Mouse (Mus musculus) layer of hippocampus, postnatal 14 days (tissue): ENCODE results near the gene Ip6k3. TPM values are rescaled to one million over a fixed set of nuclear protein-coding genes. Genes with fewer than 3 reads are reported as not detected.

ENCODE experiments used
- DNase-seq, 2 experiments: peaks; one replicate each; pipeline ENCODE4 v3.0.0; 2021 to 2022; ENCODE audit warnings: low spot score in 2 of 2, mixed read lengths in 1 of 2
- total RNA-seq, 2 experiments: library from RNA; stranded (reverse); gene quantifications; 2 replicates each; pipeline ENCODE4 v1.2.3; 2021

The Ip6k3 gene
- total RNA-seq, 2 experiments from 2014 or later: 0.36 TPM; not detected in 1

DNA sequence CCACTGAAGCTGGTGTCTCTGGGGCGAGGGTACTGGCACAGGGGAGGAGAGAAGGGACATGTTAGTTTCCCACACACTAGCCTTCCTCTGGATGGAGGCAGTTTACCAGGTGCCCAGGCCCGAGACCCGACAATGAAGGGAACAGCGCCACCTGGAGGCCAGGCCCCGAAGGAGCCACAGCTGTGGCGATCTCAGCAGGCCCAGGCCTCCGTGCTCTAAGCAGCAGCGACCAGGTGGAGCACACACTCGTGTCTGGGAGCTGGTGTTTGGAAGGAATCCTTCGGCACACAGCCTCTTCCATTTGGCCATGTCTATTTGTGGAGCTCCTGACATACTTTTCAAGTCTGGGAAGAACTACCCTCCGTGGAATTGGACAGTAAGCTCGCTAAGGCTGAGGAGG, 42.4 kb downstream of the Ip6k3 start:
- peak in 1 of 2 experiments; percentile 60 for DNase-seq

DNA sequence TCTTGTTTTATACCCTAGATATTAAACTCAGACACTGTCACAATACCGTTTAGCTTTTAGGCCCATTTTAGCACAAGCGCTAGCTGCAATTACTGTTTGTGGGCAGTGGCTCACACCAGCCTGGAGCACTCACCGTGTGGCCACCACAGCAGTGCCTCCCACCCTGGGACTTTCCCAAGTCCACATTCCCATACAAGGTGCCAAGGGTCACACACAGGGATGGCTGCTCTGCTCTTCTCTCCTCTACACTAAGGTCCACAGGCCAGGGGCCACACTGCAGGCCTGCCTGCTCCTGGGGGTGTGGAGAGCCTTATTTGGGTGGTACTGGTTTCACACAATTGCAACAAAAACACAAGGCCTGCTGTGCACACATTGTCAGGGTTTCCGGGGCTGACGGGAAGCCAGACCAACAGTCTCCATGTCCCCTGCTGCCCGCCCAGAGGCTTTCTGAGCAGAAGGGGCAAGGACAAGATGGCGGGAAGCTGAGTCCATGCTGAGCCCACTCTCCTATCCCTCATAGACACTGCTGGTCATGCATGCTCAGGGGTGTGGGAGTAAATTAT, 43.7 kb downstream of the Ip6k3 start:
- no peak for DNase-seq

DNA sequence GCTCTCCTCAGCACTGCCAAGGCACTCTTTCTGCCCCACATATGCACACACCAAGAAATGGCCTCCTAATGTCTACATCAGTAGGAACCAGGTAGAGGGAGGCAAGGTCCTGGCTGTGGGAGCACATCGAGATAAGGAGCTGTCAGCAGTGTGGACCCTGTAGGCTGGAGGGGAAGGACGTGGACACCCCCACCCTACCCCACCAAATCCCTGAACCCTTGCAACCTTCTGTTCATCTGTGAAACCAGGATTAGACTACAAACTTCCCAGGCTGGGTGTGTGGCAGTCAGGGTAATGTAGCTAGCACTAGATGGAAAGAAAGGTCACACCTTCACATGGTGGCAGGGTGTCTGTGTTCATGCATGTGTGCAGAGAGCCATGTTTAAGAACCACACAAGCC, 44.5 kb downstream of the Ip6k3 start:
- no peak for DNase-seq

DNA sequence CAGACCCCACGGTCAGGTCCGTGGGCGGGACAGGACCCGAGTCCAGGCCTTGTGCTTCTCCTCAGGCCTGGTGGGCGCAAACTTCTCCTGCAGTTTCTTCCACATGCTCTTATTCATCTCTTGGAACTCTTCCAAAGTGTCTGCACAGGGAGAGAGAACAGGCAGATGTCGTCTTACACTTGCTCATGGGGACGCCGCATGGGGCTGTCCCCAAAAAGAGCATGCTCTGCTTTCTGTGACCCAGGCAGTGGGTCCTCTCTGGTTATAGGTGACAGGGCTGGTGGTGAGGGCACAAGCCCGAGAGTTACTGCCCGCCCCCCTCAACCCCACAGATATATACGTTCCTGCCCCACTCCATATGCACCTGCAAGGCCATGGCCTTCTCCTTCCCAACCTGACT, 44.9 kb downstream of the Ip6k3 start:
- DNase-seq: no peak

DNA sequence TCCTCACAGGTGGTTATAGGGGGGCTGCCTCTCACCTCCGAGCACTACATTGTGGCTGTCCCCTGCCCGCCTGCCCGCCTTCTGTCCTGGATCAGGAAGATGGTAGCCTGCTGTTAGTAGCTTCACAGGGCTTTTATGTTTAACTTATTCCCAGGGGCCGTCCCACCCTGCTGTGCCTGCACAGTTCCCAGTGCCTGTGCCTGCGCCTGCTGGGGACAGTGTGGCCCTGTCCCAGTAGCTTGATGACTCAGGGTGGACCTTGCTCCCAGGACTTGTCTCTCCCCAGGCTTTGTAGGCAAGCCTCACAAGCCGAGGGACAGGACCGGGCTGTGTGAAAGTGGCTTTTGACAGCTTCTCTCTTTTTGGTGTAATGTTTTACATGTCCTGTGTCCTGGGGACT, 45.8 kb downstream of the Ip6k3 start:
- no peak for DNase-seq

DNA sequence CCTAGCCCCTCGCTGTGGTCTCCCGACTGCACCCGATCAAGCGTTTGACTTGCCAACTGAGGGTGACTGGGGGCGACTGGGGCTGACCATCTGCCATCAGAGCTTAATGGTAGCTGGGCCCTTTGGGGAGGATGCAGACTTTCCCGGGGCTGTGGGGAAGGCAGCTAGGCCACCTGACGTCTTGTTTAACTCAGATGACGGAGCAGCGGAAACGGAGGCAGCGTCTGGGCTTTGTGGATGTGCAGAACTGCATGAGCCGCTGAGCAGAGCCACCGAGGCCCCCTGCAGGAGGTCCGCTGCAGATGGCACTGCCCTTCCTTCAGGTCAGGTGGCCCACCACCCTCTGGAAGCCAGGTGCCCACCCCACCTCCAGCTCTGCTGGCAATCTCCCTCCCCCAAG, 46.3 kb downstream of the Ip6k3 start:
- DNase-seq: no peak

DNA sequence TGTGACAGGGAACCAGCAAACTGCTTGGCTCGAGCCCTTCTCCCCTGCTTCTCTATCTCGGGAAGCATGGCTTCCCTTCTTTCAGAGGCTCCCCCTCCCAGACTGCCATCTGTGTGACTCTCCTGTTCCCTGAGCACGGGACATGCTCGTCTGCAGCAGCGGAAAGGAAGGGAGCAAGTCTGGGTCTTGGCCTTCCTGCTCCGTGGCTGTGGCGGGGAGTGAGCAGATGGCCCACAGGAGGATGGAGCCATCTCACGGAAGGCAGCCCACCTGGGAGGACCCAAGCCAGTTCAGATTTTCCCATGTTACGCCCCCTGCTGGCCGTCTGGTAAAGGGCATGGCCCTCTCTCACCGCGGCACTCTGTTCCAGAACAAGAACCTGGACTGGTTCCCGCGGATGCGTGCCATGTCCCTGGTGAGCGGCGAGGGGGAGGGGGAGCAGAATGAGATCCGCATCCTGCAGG, 47.0 kb downstream of the Ip6k3 start:
- peak; percentile 78 for DNase-seq

DNA sequence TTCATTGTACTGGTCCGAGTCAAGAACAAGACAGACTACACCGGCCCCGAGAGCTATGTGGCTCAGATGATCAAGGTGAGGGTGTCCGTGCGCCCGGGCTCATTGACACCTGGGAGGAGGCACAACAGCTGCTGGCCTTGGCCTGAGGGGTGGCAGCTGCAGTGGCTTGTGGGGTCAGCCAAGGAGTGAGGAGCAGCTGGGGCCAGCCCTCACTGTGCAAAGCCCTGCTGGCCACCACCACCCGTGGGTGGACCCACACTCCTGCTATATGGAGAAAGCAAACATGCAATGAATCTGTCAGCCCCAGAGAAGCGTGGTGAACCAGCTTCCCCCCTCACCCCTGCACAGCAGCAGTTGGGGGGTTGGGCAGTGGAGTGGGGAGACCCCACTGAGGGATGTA, 47.6 kb downstream of the Ip6k3 start:
- no peak for DNase-seq

DNA sequence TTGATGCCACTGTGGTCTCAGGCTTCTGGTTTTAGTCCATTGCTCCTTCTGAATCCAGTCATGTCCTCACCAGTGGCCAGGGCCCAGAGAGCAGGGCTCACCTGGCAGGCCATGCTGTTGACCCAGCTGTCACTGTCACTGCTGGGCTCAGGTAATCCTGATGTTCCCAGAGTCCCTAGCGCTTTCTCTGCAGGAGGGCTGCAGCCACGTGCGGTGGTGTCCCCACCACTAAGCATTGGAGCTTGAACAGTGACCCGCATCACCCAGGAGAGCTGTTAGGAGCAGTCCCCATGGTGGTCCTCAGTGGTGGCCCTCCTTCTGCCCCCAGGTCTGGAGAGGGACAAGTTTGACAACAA, 48.1 kb downstream of the Ip6k3 start:
- DNase-seq: no peak

DNA sequence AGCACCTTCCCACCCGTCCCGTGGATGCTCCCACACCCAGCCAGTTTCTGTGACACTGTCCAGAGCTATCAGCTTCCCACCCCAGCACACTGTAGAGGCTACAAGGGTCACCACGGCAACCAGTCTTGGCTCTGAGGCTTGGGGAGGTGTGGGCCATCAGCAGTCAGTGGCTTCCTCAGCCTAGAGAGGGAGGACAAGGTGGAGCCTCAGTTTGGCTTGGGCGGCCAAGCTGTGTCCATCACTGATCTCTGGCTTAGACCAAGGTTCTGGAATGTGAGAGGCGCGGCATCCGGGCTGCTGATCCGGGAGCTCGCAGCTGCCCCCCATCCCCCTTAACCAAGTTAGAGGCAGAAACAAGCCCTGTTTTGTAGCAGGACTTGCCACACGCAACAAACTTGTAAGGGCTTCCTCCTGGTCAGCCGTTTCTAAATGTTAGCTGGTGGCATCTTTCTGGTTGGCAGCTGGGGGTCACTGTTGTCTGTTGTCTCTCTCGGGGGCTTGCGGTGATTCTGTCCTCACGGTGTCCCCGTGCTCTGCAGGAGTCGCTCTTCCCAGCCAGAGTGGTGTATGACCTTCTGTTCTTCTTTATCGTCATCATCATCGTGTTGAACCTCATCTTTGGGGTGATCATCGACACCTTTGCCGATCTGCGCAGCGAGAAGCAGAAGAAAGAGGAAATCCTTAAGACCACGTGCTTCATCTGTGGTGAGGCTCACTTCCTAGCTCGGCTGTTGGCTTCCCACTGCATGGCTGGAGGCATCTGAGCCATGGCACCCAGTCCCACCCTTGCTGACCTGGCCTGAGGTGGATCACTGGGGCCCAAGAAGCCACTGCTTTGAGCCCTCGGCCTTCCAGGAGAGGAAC, 48.7 kb downstream of the Ip6k3 start:
- DNase-seq: no peak

DNA sequence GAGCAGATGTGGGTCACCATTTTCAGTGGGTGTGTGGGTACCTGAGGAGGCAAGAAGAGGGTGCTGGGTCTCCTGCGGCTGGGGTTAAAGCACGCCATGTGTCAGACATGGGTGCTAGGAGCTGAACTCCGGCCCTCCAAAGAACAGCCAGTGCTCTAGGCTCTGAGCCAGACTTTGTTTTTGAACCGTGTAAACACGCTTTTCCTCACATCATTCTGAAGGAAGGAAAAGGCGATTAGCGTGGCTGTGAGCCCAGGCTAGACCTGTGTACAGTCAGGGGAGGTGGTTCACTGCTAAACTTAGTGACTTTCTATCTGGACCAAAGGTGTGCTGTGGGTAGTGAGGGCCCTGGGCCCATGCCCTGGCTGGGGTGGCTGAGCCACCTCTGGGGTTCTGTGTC, 57.5 kb downstream of the Ip6k3 start:
- no peak for DNase-seq

DNA sequence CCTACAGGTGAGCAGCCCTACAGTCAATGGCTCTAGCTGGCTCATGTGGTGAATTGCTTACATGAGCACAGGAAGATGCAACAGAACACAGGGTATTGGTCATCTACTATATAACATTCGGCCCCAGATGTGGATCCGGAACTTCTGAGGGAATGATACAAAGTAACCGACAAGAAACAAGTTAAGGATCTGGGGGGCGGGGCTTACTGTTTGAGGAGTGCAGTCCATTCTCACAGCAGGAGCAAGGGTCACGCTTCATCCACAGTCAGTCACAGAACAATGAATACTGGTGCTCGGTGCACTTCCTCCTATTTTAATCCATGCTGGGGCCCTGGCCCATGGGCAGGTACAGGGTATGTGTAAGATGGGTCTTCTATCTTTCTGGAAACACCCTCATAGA, 59.7 kb downstream of the Ip6k3 start:
- DNase-seq: no peak

DNA sequence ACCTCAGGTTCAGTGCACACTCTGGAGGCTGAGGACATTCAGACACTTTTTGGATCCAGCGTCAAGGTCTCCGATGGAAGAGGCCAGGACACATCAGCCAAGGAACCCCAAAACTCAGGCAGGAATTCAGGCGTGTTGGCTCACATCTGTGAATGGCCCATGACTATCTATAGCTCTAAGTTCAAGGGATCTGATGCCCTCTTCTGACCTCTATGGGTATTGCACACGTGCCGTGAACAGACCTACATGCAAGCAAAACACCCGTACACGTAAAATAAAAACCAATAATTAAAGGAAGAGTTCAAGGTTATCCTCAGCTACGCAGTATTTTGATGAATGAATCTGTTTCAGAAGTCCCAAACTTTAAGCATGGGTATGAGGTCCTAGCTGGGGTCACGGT, 60.9 kb downstream of the Ip6k3 start:
- no peak for DNase-seq

DNA sequence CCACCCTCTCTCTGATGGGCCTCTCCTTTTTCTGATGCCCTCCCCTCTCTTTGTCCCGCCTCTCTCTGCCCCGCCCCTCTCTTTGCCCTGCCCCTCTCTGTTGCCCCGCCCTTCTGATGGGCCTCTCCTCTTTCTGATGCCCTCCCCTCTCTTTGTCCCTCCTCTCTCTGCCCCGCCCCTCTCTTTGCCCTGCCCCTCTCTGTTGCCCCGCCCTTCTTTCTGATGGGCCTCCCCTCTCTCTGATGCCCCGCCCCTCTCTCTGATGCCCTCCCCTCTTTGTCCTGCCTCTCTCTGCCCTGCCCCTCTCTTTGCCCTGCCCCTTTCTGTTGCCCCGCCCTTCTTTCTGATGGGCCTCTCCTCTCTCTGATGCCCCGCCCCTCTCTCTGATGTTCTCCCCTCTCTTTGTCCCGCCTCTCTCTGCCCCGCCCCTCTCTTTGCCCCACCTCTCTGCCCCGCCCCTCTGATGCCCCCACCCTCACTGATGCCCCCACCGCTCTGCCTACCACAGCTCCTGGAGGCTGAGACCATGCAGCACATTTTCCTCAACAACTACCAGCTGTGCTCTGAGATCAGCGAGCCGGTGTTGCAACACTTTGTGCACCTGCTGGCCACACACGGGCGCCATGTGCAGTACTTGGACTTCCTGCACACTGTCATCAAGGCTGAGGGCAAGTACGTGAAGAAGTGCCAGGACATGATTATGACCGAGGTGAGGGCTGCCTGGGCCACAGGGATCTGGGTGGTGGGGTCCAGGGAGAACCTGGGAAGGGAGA, 61.7 kb downstream of the Ip6k3 start:
- DNase-seq: no peak

DNA sequence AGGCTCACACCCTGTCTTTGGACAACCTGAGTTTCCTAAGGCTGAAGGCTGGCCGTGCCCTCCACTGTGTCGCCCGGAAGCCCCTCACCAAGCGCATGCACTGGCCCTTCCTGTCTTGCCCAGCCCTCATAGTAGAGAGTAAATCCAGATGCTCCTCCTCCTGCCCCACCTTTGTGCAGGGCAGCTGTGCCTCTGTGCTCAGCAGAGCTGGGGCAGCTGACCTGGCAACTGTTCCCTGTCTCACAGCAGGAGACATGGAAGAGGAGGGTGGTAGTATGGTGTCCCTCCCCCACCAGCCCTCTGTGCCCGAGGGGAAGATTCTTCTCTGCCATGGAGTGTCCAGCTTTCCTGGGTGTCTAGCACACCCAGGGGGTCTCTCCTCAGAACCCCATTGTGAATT, 65.9 kb downstream of the Ip6k3 start:
- no peak for DNase-seq

DNA sequence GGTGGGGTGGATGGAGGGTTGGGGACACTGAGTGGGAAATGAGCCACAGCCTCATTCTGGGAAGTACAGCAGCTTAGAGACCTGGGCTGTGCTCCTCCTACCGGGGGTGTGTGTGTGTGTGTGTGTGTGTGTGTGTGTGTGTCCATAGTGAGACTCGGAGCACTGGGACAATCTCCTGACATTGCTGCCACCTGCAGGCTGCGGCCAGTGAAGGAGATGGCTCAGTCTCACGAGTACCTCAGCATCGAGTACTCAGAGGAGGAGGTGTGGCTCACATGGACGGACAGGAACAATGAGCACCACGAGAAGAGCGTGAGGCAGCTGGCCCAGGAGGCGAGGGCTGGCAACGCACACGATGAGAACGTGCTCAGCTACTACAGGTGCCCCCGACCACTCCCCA, 71.9 kb downstream of the Ip6k3 start:
- no peak for DNase-seq

Other genes starting within 250 kb of the Ip6k3 start
- gene Phf1, start 234.7 kb downstream of the Ip6k3 start, total RNA-seq: 10 to 100 TPM; 18.6 to 21.0 TPM
- gene Cuta, start 228.2 kb downstream of the Ip6k3 start, total RNA-seq: 100 to 1,000 TPM; 109 to 115 TPM
- 100 to 1,000 TPM; 512 to 532 TPM for gene Syngap1, start 226.5 kb downstream of the Ip6k3 start, total RNA-seq
- 10 to 100 TPM; 11.7 to 14.1 TPM for gene Zbtb9, start 194.6 kb downstream of the Ip6k3 start, total RNA-seq
- 10 to 100 TPM; 23.8 to 25.0 TPM for gene Bak1, start 138.8 kb downstream of the Ip6k3 start, total RNA-seq
- gene Itpr3, start 110.5 kb downstream of the Ip6k3 start, total RNA-seq: 1 to 10 TPM; 2.3 to 5.3 TPM
- gene Uqcc2, start 33.9 kb downstream of the Ip6k3 start, total RNA-seq: 100 to 1,000 TPM; 165 to 168 TPM
- 10 to 100 TPM; 43.3 to 45.6 TPM for gene Lemd2, start 36.7 kb upstream of the Ip6k3 start, total RNA-seq